Mouse (Mus musculus): ENCODE results near the gene Sbno2.

- TF ChIP-seq CTCF (conservative IDR thresholded peaks at IDR 0.05; ENCODE audit: insufficient read depth, insufficient read length, low read depth, low read length) (no peak), POLR2A (IDR thresholded peaks at IDR 0.05; ENCODE audit: low read depth, low read length) (no peak)
Observed at GRCm38 (mm10) chr10:80152873-80153260, 47.5 kb upstream of the Sbno2 start.

Measured in kidney, adult 2 months (tissue).